Mouse (Mus musculus): ENCODE data around the gene Olfr193.
"Not testable (repeated sequence)": the region's sequence is repeated elsewhere in the genome, so short reads cannot be mapped to it uniquely, and the experiment has no call there.

Olfr193 gene

GRCm38 (mm10) chr16:59111781-59112180, at the start of gene Olfr193:
Gene Olfr193 (minus strand): TSS chr16:59111881.
- DNase-seq = no peak

- DNase-seq = no peak
Observed at GRCm38 (mm10) chr16:59151996-59152395, 40.3 kb upstream of the Olfr193 start.

- no peak for DNase-seq
Observed at GRCm38 (mm10) chr16:59146746-59147145, 35.1 kb upstream of the Olfr193 start, which contains the start of gene Olfr195. Gene Olfr195 (plus strand): TSS chr16:59147046.

GRCm38 (mm10) chr16:59141105-59141504, 29.4 kb upstream of the Olfr193 start:
- DNase-seq = no peak

- DNase-seq = no peak
Observed at GRCm38 (mm10) chr16:59130740-59131139, 19.1 kb upstream of the Olfr193 start.

- no peak for DNase-seq
Observed at GRCm38 (mm10) chr16:59120969-59121368, 9.3 kb upstream of the Olfr193 start, which contains the start of gene Olfr194. Gene Olfr194 (minus strand): TSS chr16:59121069.

GRCm38 (mm10) chr16:59108522-59108921, 3.2 kb downstream of the Olfr193 start:
- DNase-seq = not testable (repeated sequence)

- no peak for DNase-seq
Observed at GRCm38 (mm10) chr16:59105312-59105711, 6.4 kb downstream of the Olfr193 start.

- DNase-seq = not testable (repeated sequence)
Observed at GRCm38 (mm10) chr16:59089722-59090121, 22.0 kb downstream of the Olfr193 start, which contains the start of gene Olfr191. Gene Olfr191 (minus strand): TSS chr16:59089822.

- not testable (repeated sequence) for DNase-seq
Observed at GRCm38 (mm10) chr16:59081113-59081512, 30.6 kb downstream of the Olfr193 start.

- DNase-seq = no peak
Observed at GRCm38 (mm10) chr16:59077905-59078304, 33.8 kb downstream of the Olfr193 start, which contains the start of gene Olfr190. Gene Olfr190 (minus strand): TSS chr16:59078005.

- no peak for DNase-seq
Observed at GRCm38 (mm10) chr16:59073520-59073919, 38.2 kb downstream of the Olfr193 start.

GRCm38 (mm10) chr16:59071755-59072154, 39.9 kb downstream of the Olfr193 start:
- no peak for DNase-seq

- not testable (repeated sequence) for DNase-seq
Observed at GRCm38 (mm10) chr16:59062411-59062810, 49.3 kb downstream of the Olfr193 start.
